Mouse (Mus musculus) small intestine, adult 2 months (tissue): ENCODE data around the gene Fam184a. TPM values are rescaled to one million over a fixed set of nuclear protein-coding genes. Genes with fewer than 3 reads are reported as not detected.

ENCODE experiments used
- H3K27ac ChIP-seq: fragments of 200-500 bp; 2 replicates; pipeline ENCODE4 v1.5.1; 2012; ENCODE audit warnings: low read depth, low read length, control low read depth, inconsistent platforms; ENCODE audit not compliant: insufficient read depth
- H3K27me3 ChIP-seq: fragments of 200-500 bp; 2 replicates; pipeline ENCODE4 v1.6.1; 2012; ENCODE audit warnings: mild to moderate bottlenecking, moderate library complexity, low read length, inconsistent platforms; ENCODE audit not compliant: control insufficient read depth, insufficient read depth
- H3K36me3 ChIP-seq: fragments of 200-500 bp; 2 replicates; pipeline ENCODE4 v1.6.1; 2012; ENCODE audit warnings: mild to moderate bottlenecking, low read length, control low read depth, inconsistent platforms; ENCODE audit not compliant: control insufficient read depth, insufficient read depth
- H3K4me1 ChIP-seq: fragments of 200-500 bp; 2 replicates; pipeline ENCODE4 v1.6.1; 2012; ENCODE audit warnings: low read length, inconsistent platforms, mixed read lengths; ENCODE audit not compliant: control insufficient read depth, insufficient read depth, insufficient read length
- H3K4me3 ChIP-seq: fragments of 200-500 bp; 2 replicates; pipeline ENCODE4 v1.5.1; 2012; ENCODE audit warnings: low read depth, mild to moderate bottlenecking, control low read depth, inconsistent platforms, low read length, moderate library complexity
- CTCF ChIP-seq: fragments of 200-500 bp; IDR thresholded peaks from 2 replicates; pipeline ENCODE4 v1.5.1; 2012; ENCODE audit warnings: low read depth, mild to moderate bottlenecking, control low read depth, inconsistent platforms, low read length, moderate library complexity, mixed read lengths; ENCODE audit not compliant: insufficient replicate concordance, insufficient read length; ENCODE audit errors: extremely low read depth
- POLR2A ChIP-seq: fragments of 200-500 bp; IDR thresholded peaks from 2 replicates; pipeline ENCODE4 v1.6.1; 2012; ENCODE audit warnings: low read depth, mild to moderate bottlenecking, control low read depth, inconsistent platforms, low read length, moderate library complexity
- WGBS: fragments of 180-500 bp; shearing (Covaris S2); methylation state at CpG from one replicate; pipeline ENCODE4 v1.1.7; 2018; 5-methylcytosine and 5-hydroxymethylcytosine counted together
- polyA plus RNA-seq: library from polyadenylated mRNA; depleted of rRNA; stranded (reverse); fragments of >200 nt; gene quantifications from 2 replicates; pipeline ENCODE4 v1.2.3, GENCODE M21; 2012

Gene Fam184a
- polyA plus RNA-seq, 1 experiment = 0.09 TPM

DNA sequence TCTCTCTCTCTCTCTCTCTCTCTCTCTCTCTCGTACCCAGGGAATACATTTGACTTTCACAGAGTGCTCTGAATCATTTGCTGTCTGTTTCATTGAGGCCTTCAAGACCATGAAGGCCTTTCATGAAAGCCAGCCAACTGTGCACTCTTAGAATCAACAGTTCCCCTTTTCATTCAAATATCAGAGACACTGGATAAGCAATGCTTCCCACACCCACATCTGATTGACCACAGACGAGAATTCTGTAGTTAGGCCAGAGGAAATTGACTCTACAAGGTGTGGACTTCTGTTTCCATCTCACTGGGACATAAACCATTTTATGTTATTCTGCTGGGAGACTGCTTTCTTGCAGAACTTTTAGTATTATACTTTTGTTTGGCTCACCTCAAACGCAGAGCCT lies 17.8 kb upstream of the Fam184a start:
- no peaks in the 10 kb centered on the region for H3K27me3 ChIP-seq
- H3K27ac ChIP-seq = no peak overlapping the region
- 59% methylated on average over 3 of the region's 3 CpGs for WGBS
- H3K36me3 ChIP-seq = no peaks in the 10 kb centered on the region
- H3K4me1 ChIP-seq = no peaks in the 10 kb centered on the region
- TF ChIP-seq POLR2A (no peak), CTCF (no peak)
- no peak overlapping the region for H3K4me3 ChIP-seq

DNA sequence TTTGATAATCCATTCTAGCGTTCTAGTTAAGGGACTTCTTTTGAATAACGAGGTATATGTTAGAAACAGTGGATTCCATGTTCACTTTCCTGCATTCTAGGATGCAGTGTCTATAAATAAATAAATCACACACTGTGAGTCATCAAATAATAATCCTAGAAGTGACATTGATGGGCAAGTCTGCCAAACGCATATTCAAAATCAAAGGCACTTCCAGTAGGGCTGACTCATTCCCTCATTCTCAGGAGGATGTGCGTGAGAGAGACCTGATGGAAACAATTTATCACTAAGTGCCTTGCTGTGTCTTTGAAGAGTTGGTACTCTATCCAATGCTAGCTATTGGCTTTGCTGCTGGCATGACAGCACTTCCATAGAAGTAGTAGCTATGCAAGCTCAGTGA lies 14.5 kb upstream of the Fam184a start:
- Histone ChIP-seq H3K27me3 (no peaks in the 10 kb centered on the region), H3K27ac (no peak overlapping the region), H3K4me1 (no peaks in the 10 kb centered on the region), H3K4me3 (no peak overlapping the region), H3K36me3 (no peaks in the 10 kb centered on the region)
- WGBS = 70% methylated on average over 4 of the region's 4 CpGs
- TF ChIP-seq POLR2A (no peak), CTCF (no peak)

DNA sequence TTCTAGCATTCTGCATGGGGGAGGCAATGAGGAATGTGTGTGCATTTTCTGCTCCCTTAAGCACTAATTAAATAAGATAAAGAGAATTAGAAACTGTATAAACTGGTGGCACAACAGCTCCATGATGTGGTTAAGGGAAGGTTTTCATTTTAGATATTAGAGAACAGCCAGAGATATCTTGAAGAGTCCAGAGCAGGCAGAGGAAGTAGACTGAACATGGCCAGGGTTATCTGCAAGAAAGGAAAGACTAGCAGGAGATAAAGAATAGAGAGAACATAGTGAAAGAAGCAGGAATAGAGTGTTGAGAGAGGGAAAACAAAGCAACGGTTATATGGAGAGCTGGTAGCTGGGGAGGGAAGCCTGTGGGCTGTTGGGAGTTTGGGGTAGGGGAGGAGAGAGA lies 1.8 kb upstream of the Fam184a start:
- TF ChIP-seq CTCF (no peak), POLR2A (no peak)
- WGBS = 72% methylated on average over 1 of the region's 1 CpGs
- H3K27me3 ChIP-seq = peaks cover 18% of the 10 kb centered on the region

GRCm38 (mm10) chr10:53750275-53750954 lies 508 bp downstream of the Fam184a start:
- Histone ChIP-seq H3K36me3 (no peaks in the 10 kb centered on the region), H3K4me1 (0 out of 2 replicates have a peak, but pooled peaks cover 2% of the 10 kb centered on the region), H3K4me3 (peak overlapping the region; percentile 66), H3K27ac (no peak overlapping the region), H3K27me3 (peaks cover 18% of the 10 kb centered on the region)
- 9% methylated on average over 39 of the region's 39 CpGs for WGBS
- no peak for TF ChIP-seq POLR2A
- no peak for TF ChIP-seq CTCF

More for the DNA sequence above, 1.8 kb upstream of the Fam184a start:
- no peaks in the 10 kb centered on the region for H3K36me3 ChIP-seq
- H3K27ac ChIP-seq = no peak overlapping the region
- 0 out of 2 replicates have a peak, but pooled peaks cover 2% of the 10 kb centered on the region for H3K4me1 ChIP-seq
- no peak overlapping the region for H3K4me3 ChIP-seq

DNA sequence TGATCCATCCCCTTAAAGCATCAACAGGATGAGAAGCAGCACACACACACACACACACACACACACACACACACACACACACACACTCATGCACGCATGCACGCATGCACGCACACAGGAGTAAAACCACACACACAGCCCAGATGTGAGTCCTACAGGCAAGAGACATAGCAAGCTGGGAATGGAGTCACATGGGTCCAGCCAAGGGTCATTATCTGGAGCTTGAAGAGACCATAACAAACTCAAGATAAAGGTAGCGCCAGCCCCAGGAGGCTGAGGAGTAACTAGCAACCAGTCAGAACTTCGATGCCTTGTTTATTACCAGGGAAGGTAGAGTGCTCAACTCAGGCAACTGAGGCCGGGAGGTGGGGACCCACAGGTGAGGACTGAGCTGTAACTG lies 4.9 kb downstream of the Fam184a start:
- H3K36me3 ChIP-seq = no peaks in the 10 kb centered on the region
- H3K4me1 ChIP-seq = 0 out of 2 replicates have a peak, but pooled peaks cover 2% of the 10 kb centered on the region
- TF ChIP-seq CTCF = no peak
- TF ChIP-seq POLR2A = no peak
- no peak overlapping the region for H3K4me3 ChIP-seq
- 85% methylated on average over 6 of the region's 6 CpGs for WGBS
- no peak overlapping the region for H3K27ac ChIP-seq
- peaks cover 11% of the 10 kb centered on the region for H3K27me3 ChIP-seq

- Histone ChIP-seq H3K4me1 (no peaks in the 10 kb centered on the region), H3K27ac (no peak overlapping the region), H3K4me3 (no peak overlapping the region), H3K36me3 (no peaks in the 10 kb centered on the region), H3K27me3 (no peaks in the 10 kb centered on the region)
- 83% methylated on average over 5 of the region's 5 CpGs for WGBS
- TF ChIP-seq CTCF (no peak), POLR2A (no peak)
Measured at GRCm38 (mm10) chr10:53742961-53743360, 8.0 kb downstream of the Fam184a start.

DNA sequence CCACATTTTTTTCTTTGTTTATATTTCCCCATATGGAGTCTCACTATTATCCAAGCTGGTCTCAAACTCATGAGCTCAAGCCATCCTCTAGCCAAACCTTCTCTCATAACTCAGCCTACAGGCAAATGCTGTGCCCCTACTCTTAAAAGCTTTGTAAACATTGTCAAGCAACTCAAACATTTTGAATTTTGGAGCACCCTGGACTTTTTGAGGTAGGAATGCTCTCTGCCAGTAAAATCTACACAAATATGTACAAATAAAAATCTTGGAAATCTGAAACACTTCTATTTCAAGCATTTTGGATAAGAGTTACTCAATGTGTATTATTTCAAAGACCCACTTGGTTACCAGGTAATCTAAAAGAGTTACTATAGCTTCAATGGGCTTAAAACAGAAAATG lies 10.9 kb downstream of the Fam184a start:
- Histone ChIP-seq H3K27ac (no peak overlapping the region), H3K36me3 (no peaks in the 10 kb centered on the region), H3K4me3 (no peak overlapping the region), H3K4me1 (no peaks in the 10 kb centered on the region), H3K27me3 (no peaks in the 10 kb centered on the region)
- TF ChIP-seq POLR2A = no peak
- TF ChIP-seq CTCF = no peak

DNA sequence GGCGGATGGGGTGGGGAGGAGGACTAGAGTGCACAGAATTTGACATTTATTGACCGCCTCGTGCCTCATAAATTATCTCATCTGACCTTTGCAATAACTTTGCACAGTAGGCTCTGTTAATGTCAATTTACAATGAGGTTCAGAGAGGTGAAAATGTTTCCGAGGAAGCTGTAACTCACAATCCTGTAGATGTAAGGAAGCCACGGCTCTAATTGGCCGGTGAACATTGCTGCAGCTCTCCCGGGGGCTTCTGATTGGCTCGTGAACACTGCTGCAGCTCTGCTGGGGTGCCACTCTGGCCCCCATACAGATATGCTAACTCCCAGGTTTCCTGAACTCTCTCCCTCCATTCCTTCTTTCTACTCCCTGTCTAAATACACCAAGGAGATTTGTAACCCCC lies 12.1 kb downstream of the Fam184a start:
- Histone ChIP-seq H3K36me3 (no peaks in the 10 kb centered on the region), H3K27ac (no peak overlapping the region), H3K4me3 (no peak overlapping the region), H3K4me1 (no peaks in the 10 kb centered on the region), H3K27me3 (no peaks in the 10 kb centered on the region)
- TF ChIP-seq CTCF (no peak), POLR2A (no peak)
- 72% methylated on average over 8 of the region's 8 CpGs for WGBS
